Mouse (Mus musculus) forebrain, embryonic 10.5 days (tissue): ENCODE data around the gene Cwc22. TPM values are rescaled to one million over a fixed set of nuclear protein-coding genes. Genes with fewer than 3 reads are reported as not detected.

ENCODE experiments used
- DNase-seq: peaks from one replicate; pipeline ENCODE4 v3.0.0-alpha.2; 2017; ENCODE audit warnings: low spot score; ENCODE audit errors: extremely low spot score
- H3K27ac ChIP-seq: fragments of 300-500 bp; sonication (generic); 2 replicates; pipeline ENCODE4 v1.5.1; 2016; ENCODE audit warnings: mild to moderate bottlenecking
- H3K27me3 ChIP-seq: fragments of 300-500 bp; sonication (generic); 2 replicates; pipeline ENCODE4 v1.6.1; 2016; ENCODE audit warnings: mild to moderate bottlenecking; ENCODE audit not compliant: poor library complexity, severe bottlenecking
- H3K36me3 ChIP-seq: fragments of 300-500 bp; sonication (generic); replicated peaks from 2 replicates; pipeline ENCODE4 v1.6.1; 2016; ENCODE audit warnings: mild to moderate bottlenecking, moderate library complexity
- H3K4me1 ChIP-seq: fragments of 300-500 bp; sonication (generic); 2 replicates; pipeline ENCODE4 v1.6.1; 2016
- H3K4me3 ChIP-seq: fragments of 300-500 bp; sonication (generic); 2 replicates; pipeline ENCODE4 v1.5.1; 2016; ENCODE audit warnings: mild to moderate bottlenecking, moderate library complexity
- H3K9me3 ChIP-seq: fragments of 300-500 bp; sonication (generic); 2 replicates; pipeline ENCODE4 v1.6.1; 2016; ENCODE audit warnings: mild to moderate bottlenecking, moderate library complexity
- WGBS: fragments of 180-500 bp; shearing (Covaris S2); methylation state at CpG from one replicate; pipeline ENCODE4 v1.1.7; 2016; 5-methylcytosine and 5-hydroxymethylcytosine counted together
- polyA plus RNA-seq: library from polyadenylated mRNA; unstranded; fragments of >200 nt; fragmentation: Nextera tagmentation; extraction: Ambion mirVana; gene quantifications from 2 replicates; pipeline ENCODE4 v1.2.1, GENCODE M21; 2016

The Cwc22 gene
- polyA plus RNA-seq, 1 experiment from 2014 or later = 43.1 TPM

GRCm38 (mm10) chr2:77934138-77934537, 12.0 kb downstream of the Cwc22 start:
- DNase-seq = no peak
- H3K27ac ChIP-seq = no peak overlapping the region
- H3K4me1 ChIP-seq = no peaks in the 10 kb centered on the region
- H3K4me3 ChIP-seq = no peak overlapping the region
- WGBS = 97% methylated on average over 4 of the region's 4 CpGs
- H3K9me3 ChIP-seq = no peaks in the 10 kb centered on the region
- H3K27me3 ChIP-seq = no peaks in the 10 kb centered on the region
- H3K36me3 ChIP-seq = peaks cover 81% of the 10 kb centered on the region

GRCm38 (mm10) chr2:77933630-77934029, 12.5 kb downstream of the Cwc22 start:
- Histone ChIP-seq H3K27me3 (no peaks in the 10 kb centered on the region), H3K36me3 (peaks cover 83% of the 10 kb centered on the region), H3K9me3 (no peaks in the 10 kb centered on the region), H3K27ac (no peak overlapping the region), H3K4me3 (no peak overlapping the region), H3K4me1 (no peaks in the 10 kb centered on the region)
- DNase-seq = no peak
- WGBS = 87% methylated on average over 2 of the region's 2 CpGs

- H3K4me1 ChIP-seq = no peaks in the 10 kb centered on the region
- H3K9me3 ChIP-seq = no peaks in the 10 kb centered on the region
- H3K36me3 ChIP-seq = peaks cover 95% of the 10 kb centered on the region
- no peaks in the 10 kb centered on the region for H3K27me3 ChIP-seq
- no peak for DNase-seq
- H3K27ac ChIP-seq = no peak overlapping the region
- WGBS = 90% methylated on average over 1 of the region's 1 CpGs
- no peak overlapping the region for H3K4me3 ChIP-seq
These were observed 14.2 kb downstream of the Cwc22 start for GRCm38 (mm10) chr2:77931958-77932357.

GRCm38 (mm10) chr2:77928352-77928751, 17.8 kb downstream of the Cwc22 start:
- Histone ChIP-seq H3K4me1 (no peaks in the 10 kb centered on the region), H3K36me3 (peaks cover 91% of the 10 kb centered on the region), H3K27me3 (no peaks in the 10 kb centered on the region), H3K9me3 (no peaks in the 10 kb centered on the region), H3K4me3 (no peak overlapping the region), H3K27ac (no peak overlapping the region)
- no peak for DNase-seq
- 96% methylated on average over 10 of the region's 10 CpGs for WGBS

- Histone ChIP-seq H3K27ac (no peak overlapping the region), H3K4me1 (no peaks in the 10 kb centered on the region), H3K9me3 (no peaks in the 10 kb centered on the region), H3K4me3 (no peak overlapping the region), H3K36me3 (peaks cover 91% of the 10 kb centered on the region), H3K27me3 (no peaks in the 10 kb centered on the region)
- 95% methylated on average over 7 of the region's 7 CpGs for WGBS
- no peak for DNase-seq
These were observed 19.7 kb downstream of the Cwc22 start for GRCm38 (mm10) chr2:77926468-77926867.

GRCm38 (mm10) chr2:77925997-77926396, 20.2 kb downstream of the Cwc22 start:
- Histone ChIP-seq H3K9me3 (no peaks in the 10 kb centered on the region), H3K27me3 (no peaks in the 10 kb centered on the region)

GRCm38 (mm10) chr2:77925187-77925924, 20.8 kb downstream of the Cwc22 start:
- Histone ChIP-seq H3K27me3 (no peaks in the 10 kb centered on the region), H3K9me3 (no peaks in the 10 kb centered on the region), H3K27ac (no peak overlapping the region), H3K36me3 (peaks cover 91% of the 10 kb centered on the region), H3K4me1 (no peaks in the 10 kb centered on the region), H3K4me3 (no peak overlapping the region)
- WGBS = 68% methylated on average over 7 of the region's 7 CpGs
- no peak for DNase-seq

More at GRCm38 (mm10) chr2:77925997-77926396, 20.2 kb downstream of the Cwc22 start:
- 97% methylated on average over 2 of the region's 2 CpGs for WGBS
- Histone ChIP-seq H3K27ac (no peak overlapping the region), H3K36me3 (peaks cover 91% of the 10 kb centered on the region), H3K4me3 (no peak overlapping the region), H3K4me1 (no peaks in the 10 kb centered on the region)
- DNase-seq = no peak

- WGBS = 94% methylated on average over 3 of the region's 3 CpGs
- H3K36me3 ChIP-seq = peaks cover 91% of the 10 kb centered on the region
These were observed 22.2 kb downstream of the Cwc22 start for GRCm38 (mm10) chr2:77924003-77924402.

GRCm38 (mm10) chr2:77923182-77923581, 23.0 kb downstream of the Cwc22 start:
- H3K27ac ChIP-seq = no peak overlapping the region
- H3K4me1 ChIP-seq = no peaks in the 10 kb centered on the region
- peaks cover 91% of the 10 kb centered on the region for H3K36me3 ChIP-seq
- no peaks in the 10 kb centered on the region for H3K9me3 ChIP-seq
- no peaks in the 10 kb centered on the region for H3K27me3 ChIP-seq
- H3K4me3 ChIP-seq = no peak overlapping the region
- 95% methylated on average over 8 of the region's 8 CpGs for WGBS
- DNase-seq = no peak

More at GRCm38 (mm10) chr2:77924003-77924402, 22.2 kb downstream of the Cwc22 start:
- Histone ChIP-seq H3K4me1 (no peaks in the 10 kb centered on the region), H3K4me3 (no peak overlapping the region), H3K9me3 (no peaks in the 10 kb centered on the region), H3K27ac (no peak overlapping the region), H3K27me3 (no peaks in the 10 kb centered on the region)
- no peak for DNase-seq

- no peaks in the 10 kb centered on the region for H3K9me3 ChIP-seq
- DNase-seq = no peak
- peaks cover 91% of the 10 kb centered on the region for H3K36me3 ChIP-seq
- 93% methylated on average over 4 of the region's 4 CpGs for WGBS
- H3K4me1 ChIP-seq = no peaks in the 10 kb centered on the region
- no peaks in the 10 kb centered on the region for H3K27me3 ChIP-seq
- H3K27ac ChIP-seq = no peak overlapping the region
- H3K4me3 ChIP-seq = no peak overlapping the region
These were observed 24.9 kb downstream of the Cwc22 start for GRCm38 (mm10) chr2:77921307-77921706.

- H3K9me3 ChIP-seq = no peaks in the 10 kb centered on the region
- peaks cover 92% of the 10 kb centered on the region for H3K36me3 ChIP-seq
- DNase-seq = no peak
- H3K4me3 ChIP-seq = no peak overlapping the region
- no peaks in the 10 kb centered on the region for H3K27me3 ChIP-seq
- H3K27ac ChIP-seq = no peak overlapping the region
- 98% methylated on average over 2 of the region's 2 CpGs for WGBS
- H3K4me1 ChIP-seq = no peaks in the 10 kb centered on the region
These were observed 25.6 kb downstream of the Cwc22 start for GRCm38 (mm10) chr2:77920621-77921020.

- H3K27me3 ChIP-seq = no peaks in the 10 kb centered on the region
- no peak overlapping the region for H3K27ac ChIP-seq
- no peak overlapping the region for H3K4me3 ChIP-seq
- peaks cover 98% of the 10 kb centered on the region for H3K36me3 ChIP-seq
- H3K9me3 ChIP-seq = no peaks in the 10 kb centered on the region
- no peak for DNase-seq
- no peaks in the 10 kb centered on the region for H3K4me1 ChIP-seq
- 84% methylated on average over 3 of the region's 3 CpGs for whole genome bisulfite sequencing
These were observed 27.7 kb downstream of the Cwc22 start for GRCm38 (mm10) chr2:77918474-77918873.

- no peak for DNase-seq
- Histone ChIP-seq H3K4me3 (no peak overlapping the region), H3K36me3 (peaks cover 98% of the 10 kb centered on the region), H3K27ac (no peak overlapping the region), H3K4me1 (no peaks in the 10 kb centered on the region), H3K27me3 (no peaks in the 10 kb centered on the region), H3K9me3 (no peaks in the 10 kb centered on the region)
- WGBS = 96% methylated on average over 2 of the region's 2 CpGs
These were observed 28.2 kb downstream of the Cwc22 start for GRCm38 (mm10) chr2:77918006-77918405.
